Mouse (Mus musculus): ENCODE data around the gene Ess2.

Gene Ess2

DNA sequence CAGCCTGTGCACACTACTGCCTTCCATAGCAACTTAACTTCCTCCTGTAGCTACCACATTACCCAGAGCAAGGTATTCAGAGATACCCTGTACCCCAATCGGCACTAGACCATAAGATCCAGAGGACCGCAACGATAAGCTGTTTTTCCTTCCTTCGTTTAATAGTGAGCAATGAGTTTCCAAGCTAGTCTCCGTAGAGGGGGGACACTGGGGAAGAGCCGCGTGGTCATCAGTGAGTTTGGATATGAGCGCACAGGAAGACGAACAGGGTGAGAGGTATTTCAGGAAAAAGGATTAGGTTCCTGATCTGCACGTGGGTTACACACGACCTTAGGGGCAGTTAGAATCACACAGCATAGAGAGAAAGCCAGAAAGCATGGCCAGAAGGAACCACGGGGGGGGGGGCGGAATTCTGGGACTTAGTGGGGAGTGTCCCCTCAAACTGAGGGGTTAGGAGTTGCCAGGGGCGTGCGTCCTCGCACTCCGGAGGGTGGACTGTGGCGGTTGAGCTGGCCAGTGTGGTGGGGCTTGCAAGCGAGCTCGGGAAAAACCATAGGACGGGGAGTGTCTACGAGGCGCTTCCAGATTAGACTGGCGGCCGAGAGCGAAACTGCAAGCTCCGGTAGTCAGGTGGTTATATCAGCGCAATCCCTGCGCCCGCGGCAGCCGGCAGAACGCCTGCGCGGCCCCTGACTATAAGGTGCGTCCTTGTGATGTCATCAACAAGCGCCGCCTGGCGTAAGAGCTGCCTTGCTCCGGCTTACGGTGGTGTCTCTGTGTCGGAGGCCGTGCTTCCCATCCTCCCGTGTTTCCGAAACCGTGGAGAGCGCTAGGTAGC lies 10.4 kb upstream of the Ess2 start:
- in situ Hi-C loops (cut with MboI, MseI), result no loop called here

DNA sequence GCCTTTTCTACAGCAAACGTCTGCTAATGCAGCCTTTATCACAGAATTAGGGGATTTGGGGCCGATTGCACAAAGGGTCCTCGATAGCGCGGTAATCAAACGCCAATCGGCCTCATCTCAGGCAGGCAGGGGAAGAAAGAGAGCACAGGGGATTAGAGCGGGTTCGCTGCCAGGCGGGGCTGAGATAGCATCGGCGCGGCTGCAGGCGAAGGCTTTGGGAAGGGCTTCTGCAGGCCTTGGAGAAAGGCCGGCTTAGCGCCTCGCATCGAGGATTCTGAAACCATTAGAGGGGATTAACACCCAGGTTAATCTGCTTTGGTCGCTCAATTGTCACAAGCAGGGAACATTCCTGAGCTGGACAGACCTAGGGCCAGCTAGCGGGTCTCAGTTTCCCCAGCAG lies 9.4 kb upstream of the Ess2 start:
- in situ Hi-C loops (cut with MboI, MseI), result no loop called here

DNA sequence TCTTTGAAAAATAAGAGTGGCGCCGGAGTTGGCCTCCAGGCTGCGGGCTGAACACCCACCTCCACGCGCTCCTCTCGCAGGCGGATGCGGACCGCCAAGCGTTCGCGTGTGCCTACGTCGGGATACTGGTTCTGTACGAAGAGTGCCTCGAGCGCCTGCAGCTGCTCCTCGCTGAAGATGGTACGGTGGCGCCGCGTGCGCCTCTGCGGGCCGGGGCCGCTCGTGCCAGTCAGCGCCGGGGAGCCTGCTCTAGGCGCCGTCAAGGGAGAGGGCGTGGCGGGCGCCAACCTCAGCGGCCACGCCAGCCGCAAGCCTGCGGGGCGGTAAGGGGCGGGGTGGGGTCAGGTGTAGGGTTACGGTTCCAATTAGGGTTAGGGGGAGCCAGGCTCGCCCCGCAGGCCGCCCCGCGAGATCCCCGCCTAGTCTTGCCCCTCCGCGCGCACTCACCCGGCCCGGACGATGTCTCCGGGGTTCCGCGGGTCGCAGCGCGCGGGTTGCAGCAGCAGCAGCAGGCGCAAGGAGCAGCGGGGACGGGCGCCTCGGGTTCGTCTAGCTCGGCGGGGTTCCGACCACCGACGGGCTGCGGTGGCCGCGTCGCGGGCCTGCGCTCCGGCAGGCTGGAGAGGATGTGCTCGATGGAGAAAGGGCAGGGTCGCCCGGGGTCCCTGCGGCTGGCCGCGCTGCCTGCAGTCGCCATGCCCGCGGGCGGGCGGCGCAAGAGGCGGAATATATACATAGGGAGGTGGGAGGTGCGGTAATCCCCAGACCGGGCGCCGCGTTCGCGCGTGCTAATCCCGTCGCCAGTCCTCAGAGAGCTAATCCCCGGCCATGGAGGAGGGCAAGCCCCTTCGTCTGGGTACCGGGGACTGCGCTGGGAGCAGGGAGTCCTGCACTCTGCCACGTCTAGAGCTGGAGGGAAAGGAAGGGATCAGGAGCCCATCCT lies 3.4 kb upstream of the Ess2 start, which contains the start of gene Gsc2:
Gene Gsc2 (minus strand): TSS at position 753 of the 943 bp plus-strand sequence.
- in situ Hi-C loops (cut with MboI, MseI), result no loop called here

DNA sequence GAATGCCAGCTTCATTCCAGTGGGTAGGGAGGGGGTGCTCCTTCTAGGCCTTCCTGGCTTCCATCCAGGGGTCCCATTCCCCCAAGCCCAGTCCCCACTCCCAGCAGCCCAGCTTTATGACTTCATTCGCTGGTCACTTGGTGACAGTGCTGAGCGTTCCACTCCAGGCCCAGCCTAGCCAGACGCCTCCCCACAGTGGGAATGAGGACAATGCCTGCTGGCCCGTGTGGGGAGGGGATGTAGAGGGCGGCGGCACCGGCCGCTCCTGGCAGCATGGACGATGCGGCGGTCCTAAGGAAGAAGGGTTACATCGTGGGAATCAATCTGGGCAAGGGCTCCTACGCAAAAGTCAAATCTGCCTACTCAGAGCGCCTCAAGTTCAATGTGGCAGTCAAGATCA lies 12.7 kb downstream of the Ess2 start, which contains the start of the genes Dgcr2 and Tssk2:
Gene Dgcr2 (minus strand): TSS at position 101 of the 400 bp plus-strand sequence.
Gene Tssk2 (plus strand): TSS at position 176 of the 400 bp plus-strand sequence.
- in situ Hi-C loops (cut with MboI, MseI), result loop anchor here (10.0 kb wide), 1 partner anchor 936 kb away; the partner anchor contains the start of genes 2510002D24Rik and Gm28539

DNA sequence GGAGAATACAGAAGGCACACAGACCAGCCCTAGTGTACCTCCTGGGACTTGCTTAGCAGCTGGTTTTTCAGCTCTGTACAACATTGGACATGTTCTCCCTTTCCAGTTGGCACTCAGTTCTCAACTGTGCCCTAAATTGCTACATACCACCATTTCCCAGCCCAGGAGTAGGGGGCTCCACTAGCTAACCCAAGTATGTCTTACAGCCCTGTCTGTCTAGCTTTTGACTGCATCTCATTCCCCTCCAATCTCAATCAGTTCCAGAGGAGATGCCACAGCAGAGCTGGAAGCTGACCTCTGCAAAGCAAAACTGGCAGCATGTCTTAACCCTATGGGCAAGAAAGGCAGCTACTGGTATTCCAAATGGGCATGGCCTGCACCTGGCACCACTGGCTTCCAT lies 15.1 kb downstream of the Ess2 start:
- in situ Hi-C loops (cut with MboI, MseI), result loop anchor here (10.0 kb wide), 1 partner anchor 939 kb away; the partner anchor contains the start of genes 2510002D24Rik and Gm28539

DNA sequence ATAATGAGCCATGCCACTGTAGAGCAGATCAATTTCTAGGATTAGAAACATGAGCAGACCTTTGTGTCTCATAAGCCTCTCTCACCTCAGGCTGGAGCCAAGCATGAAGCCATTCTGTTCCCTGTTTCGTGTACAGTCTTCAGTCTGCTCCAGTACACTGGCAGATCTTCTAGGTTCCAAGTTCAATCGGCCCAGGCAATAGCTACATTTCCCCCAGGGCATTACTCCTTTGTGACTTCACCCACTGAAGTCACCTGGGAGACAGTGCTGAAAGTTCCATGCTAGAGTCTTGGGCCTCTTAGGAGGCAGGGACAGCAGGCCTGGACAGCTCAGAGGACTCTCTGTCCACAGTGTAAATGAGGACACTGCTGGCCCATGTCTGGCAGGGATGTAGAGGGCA lies 17.2 kb downstream of the Ess2 start, which contains the start of gene Tssk1:
Gene Tssk1 (plus strand): TSS at position 301 of the 400 bp plus-strand sequence.
- in situ Hi-C loops (cut with MboI, MseI), result loop anchor here (10.0 kb wide), 1 partner anchor 941 kb away; the partner anchor contains the start of genes 2510002D24Rik and Gm28539

DNA sequence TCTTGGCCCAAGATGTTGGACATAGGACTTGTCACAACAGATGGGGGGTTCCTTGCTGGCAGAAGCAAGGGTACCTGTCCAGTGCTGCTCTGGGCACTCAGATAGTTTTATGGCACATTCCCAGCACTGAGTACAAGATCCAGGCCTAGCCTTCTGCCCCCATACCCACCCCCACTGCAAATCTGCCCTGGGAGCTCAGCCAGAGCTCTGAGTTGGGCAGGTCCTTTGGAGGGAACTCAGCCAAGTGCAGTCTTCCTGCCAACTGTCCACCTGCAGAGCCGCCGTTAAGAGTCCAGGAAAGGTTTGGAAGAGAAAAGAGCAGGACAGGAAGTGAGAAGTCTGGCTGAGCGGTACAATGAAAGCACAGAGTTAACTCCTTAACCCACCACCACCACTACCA lies 18.5 kb downstream of the Ess2 start:
- in situ Hi-C loops (cut with MboI, MseI), result loop anchor here (10.0 kb wide), 1 partner anchor 942 kb away; the partner anchor contains the start of genes 2510002D24Rik and Gm28539

DNA sequence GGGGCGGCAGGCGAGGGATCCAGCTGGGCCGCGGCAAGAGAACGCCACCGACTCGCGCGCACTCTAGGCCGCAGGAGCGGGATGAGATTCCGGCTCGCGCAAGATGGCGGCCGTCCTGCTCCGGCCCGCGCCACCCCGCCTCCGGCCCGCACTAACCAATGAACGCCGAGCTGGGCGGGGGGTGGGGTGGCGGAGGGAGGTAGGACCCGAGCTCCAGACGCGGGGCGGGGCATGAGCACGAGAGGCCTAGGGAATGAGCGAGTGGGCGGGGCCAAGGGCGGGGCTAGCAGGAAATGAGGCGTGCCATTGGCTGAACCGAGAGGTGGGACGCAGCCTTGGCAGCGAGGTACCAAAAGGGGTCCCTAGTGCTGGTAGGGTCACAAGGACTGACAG lies 19.6 kb downstream of the Ess2 start, which contains the start of gene Gm20518:
Gene Gm20518 (minus strand): TSS at position 105 of the 393 bp plus-strand sequence.
- in situ Hi-C loops (cut with MboI, MseI), result loop anchor here (10.0 kb wide), 1 partner anchor 943 kb away; the partner anchor contains the start of genes 2510002D24Rik and Gm28539

DNA sequence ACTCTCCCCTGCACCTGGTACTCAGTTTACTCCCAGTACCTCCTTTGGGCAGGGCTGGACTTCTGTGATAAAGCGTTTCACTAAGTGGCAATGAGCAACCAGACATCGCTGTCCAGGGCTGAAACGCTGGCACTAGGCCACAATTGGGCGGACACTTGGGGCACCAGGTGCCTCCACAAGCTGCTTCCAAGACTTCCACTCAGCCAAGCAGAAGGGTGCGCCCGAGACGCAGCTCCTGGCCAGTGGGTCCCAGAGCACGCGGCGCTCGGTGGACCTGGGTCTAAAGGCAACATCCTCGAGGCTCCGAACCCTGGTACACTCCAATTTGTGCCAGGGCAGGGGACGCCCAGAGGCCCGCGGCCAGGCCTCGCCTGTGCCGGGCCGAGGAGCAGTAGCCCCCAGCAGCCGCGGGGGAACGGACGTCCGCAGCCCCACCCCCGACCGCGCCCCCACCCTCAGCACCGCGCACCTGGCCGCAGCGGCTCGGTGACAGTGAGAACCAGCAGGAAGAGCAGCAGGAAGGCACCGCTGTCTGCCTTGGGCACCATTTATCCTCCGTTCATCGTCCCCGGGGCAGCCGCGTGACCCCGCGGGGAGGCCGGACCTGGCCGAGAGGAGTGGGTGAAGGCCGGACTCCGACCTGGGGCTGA lies 20.1 kb downstream of the Ess2 start:
- in situ Hi-C loops (cut with MboI, MseI), result loop anchor here (10.0 kb wide), 1 partner anchor 944 kb away; the partner anchor contains the start of genes 2510002D24Rik and Gm28539

DNA sequence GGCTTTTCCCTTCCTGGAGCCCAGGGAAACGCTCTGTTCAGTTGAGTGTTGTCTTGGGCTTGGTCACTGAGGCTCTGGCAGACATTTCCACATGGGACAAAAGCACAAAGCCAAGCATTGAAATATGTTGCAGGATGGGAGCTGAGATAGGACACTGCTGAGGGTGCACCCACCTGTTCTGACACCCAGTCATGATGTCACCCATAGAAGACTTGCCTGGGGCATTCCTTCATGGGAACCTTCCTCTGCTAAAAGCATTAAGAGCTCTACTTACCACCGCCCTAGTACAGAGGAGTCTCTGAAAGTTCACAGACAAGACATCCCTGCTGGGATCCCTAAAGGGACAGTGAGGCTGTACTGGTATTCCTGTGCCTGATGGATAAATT lies 20.8 kb downstream of the Ess2 start:
- in situ Hi-C loops (cut with MboI, MseI), result loop anchor here (10.0 kb wide), 1 partner anchor 944 kb away; the partner anchor contains the start of genes 2510002D24Rik and Gm28539

DNA sequence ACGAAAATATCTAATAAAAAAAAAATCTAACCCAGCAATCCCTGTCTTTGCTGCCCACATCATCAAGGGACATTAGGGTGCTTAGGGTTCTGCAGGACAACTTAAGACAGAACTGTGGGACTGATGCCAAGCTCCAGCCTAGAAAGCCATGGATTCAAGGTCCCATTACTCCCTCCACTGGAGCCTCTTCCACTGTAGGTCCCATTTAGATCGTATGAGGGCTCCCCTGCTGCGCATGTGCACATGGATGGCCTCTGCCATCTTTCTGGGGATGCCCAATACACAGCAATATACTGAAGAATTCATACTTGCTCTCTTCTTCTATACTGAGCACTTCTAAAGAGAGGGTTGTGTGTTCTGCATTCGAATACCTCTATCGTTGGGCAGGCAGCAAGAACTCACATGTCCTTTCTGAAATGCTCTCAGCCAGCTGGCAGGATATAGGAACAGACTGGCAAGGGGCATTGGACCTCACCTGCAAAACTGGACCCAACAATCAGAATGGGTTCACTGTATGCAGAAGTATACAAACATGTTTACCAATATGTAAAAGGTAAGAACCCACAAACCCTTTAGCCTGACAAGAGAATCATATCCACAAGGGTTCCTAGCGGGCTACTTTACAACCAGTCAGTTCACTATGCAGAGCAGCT lies 21.3 kb downstream of the Ess2 start:
- in situ Hi-C loops (cut with MboI, MseI), result loop anchor here (10.0 kb wide), 1 partner anchor 945 kb away; the partner anchor contains the start of genes 2510002D24Rik and Gm28539

DNA sequence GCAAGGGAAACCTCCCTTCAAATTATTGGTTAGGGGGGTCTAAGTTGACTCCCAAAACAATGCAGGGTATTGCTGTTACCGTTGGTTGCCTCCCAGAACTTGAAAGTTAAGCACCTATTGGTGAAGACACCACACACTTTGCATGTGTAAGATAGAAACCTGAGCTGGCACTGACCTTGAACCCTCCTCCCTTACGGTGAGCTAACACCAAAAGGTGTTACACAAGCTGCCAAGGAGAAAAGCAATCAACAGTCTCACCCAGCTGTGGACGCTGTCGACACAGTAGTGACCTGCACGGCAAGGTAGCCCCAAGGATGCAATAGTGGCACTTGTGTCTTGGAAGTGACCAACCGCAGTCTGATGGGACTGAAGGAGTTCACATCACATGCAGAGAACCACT lies 27.0 kb downstream of the Ess2 start:
- in situ Hi-C loops (cut with MboI, MseI), result no loop called here

DNA sequence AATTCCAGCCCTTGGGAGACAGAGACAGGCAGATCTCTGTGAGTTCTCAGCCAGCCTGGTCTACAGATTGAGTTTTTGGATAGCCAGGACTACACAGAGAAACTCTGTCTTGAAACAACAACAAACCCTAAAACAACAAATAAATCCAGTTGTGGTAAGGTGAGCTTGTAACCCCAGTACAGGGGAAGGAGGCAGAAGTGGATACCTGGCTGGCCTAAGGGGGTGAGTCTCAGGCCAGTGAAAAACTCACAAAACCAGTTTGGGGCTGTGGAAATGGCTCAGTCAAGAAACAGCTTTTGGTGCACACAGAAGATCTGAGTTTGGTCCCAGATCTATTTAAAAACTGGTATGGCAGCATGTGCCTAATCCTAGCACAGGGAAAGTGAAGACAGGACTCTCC lies 29.0 kb downstream of the Ess2 start:
- in situ Hi-C loops (cut with MboI, MseI), result no loop called here

DNA sequence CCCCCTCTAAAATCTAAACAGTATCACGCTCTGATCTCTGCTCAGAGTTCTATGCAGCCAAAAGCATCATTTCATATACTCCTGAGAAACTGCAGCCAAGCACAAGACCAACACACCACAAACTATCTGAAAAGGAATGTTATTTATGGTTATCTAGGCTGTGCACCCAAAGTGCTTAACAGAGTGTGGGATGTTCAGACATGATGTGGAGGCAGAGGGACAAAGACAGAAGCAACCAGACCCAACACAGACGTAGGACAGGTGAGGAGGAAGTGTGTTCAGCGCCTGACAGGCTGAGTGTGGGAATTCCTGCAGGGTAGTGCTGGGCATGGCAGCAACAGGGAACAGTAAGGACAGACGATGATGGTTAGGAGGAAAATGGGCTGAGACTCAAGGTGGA lies 31.6 kb downstream of the Ess2 start:
- in situ Hi-C loops (cut with MboI, MseI), result no loop called here

DNA sequence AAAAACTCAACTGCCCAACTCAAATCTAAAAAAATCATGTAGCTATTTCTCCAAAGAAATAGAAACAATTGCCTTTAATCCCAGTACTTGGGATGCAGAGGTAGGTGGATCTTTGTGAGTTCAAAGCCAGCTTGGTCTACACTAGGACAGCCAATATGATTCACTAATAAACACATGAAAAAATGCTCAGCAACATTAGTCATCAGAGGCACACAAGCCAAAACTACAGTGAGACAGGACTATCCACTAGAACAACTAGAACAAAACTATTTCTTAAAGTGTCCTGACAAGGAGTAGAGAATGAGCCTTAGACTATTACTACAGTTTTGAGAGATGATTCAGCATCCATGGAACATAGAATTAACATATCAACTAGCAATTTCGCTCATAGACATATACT lies 35.1 kb downstream of the Ess2 start:
- in situ Hi-C loops (cut with MboI, MseI), result no loop called here

DNA sequence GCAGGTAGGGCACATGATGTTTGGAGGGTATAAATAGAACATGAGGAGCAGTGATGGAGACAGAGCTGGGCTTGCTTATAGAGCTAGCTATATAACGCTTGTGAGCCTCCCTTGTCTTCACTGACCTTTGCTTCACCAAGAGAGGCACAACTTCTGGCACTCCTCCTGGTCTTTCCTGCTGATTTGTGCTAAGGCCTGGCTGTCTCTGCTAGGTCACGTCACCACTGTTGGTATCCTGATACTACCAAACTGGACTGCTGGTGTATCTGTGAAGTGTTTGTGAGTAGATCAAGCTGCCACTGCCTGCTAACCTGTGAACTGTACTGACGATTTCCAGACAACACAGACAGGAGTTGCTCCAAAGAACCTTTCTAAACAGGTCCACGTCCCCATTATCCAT lies 36.0 kb downstream of the Ess2 start:
- in situ Hi-C loops (cut with MboI, MseI), result no loop called here

DNA sequence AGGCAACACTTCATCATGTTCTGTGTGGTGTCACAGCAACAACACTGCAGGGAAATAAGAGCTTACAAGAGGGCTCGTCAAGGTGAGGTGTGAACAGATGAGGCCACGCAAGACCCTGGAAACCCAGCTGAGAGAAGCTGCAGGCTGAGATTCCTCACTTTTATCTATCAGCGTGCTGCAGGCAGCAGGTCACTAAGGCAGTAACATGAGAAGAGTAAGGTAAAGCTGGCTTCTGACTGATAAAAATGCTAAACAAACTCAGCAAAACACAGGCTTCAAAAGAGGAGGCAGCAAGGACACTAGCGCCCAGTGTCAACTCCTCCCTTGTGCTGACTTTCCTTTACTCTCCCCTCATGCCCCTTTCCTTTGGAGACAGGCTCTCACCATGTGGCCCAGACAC lies 38.2 kb downstream of the Ess2 start:
- in situ Hi-C loops (cut with MboI, MseI), result no loop called here

DNA sequence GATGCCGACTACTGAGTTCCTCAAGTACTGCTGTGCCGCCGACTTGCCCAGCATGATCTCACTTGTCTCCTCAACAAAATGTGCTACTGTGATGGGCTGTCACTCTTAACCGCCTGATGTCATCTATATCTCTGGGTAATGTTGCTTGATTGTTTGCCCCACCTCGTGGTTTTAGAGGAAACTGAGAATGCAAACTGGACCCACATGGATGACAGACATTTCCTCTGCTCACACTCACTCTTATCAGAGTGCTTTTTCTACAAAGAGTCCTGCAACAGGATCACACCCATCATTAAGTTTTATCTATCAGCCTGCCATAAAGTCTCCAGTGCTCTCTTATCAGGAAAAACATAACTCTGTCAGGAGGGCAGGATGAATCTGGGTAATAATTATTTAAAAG lies 39.9 kb downstream of the Ess2 start:
- in situ Hi-C loops (cut with MboI, MseI), result no loop called here

DNA sequence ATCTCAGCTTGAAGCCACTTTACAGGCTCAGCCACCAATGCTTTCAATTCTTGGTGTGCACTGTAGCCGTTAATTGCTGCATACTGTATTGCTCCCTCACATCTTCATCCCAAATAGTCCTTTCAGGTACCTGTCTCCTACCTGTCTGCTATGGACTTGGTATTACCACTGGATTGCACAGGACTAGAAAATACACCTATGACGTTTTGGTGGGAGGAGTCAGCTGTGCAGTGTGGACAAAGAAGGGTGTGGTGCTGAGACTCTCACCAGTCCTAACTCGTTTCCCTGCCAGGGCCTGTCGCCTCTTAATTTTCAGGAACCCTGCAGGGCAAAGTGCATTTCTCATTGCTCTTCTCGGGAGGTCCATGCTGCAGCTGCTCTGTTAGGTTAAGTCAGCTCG lies 45.4 kb downstream of the Ess2 start:
- in situ Hi-C loops (cut with MboI, MseI), result no loop called here

DNA sequence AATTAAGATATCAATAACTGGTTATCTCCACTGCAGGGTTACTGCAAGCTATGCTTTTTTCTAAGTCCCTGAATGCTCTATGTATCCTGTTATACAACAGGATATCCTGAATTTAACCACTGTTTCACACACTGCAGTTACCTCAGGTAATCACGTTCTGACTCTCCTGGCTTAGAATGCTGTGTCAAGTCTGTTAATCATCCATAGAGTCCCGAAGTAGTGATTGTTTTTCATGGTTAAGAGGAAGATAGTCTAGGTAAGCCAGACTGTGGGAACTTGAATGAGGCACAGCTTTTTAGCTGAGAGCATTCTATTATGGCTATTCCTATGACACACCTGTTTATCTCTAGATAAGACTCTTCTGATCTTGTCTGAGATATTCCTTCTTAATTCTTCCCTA lies 45.9 kb downstream of the Ess2 start:
- in situ Hi-C loops (cut with MboI, MseI), result no loop called here

Data from T-helper 1 cell (primary cell).